Mouse (Mus musculus): ENCODE measurements around the gene Tbx5. TPM values are rescaled to one million over a fixed set of nuclear protein-coding genes. Genes with fewer than 3 reads are reported as not detected.
"Not testable (repeated sequence)": the region's sequence is repeated elsewhere in the genome, so short reads cannot be mapped to it uniquely, and the experiment has no call there.

Tbx5 gene
- polyA plus RNA-seq, 1 experiment from 2014 or later: 0.04 TPM

- WGBS: 85% methylated on average over 6 of the region's 6 CpGs
- Histone ChIP-seq H3K27ac (no peak overlapping the region), H3K4me1 (peaks cover 17% of the 10 kb centered on the region), H3K27me3 (ENCODE audit: poor library complexity, severe bottlenecking) (peaks cover 43% of the 10 kb centered on the region), H3K4me3 (no peak overlapping the region), H3K36me3 (replicated peaks) (no peaks in the 10 kb centered on the region), H3K9me3 (no peaks in the 10 kb centered on the region)
- DNase-seq (ENCODE audit: extremely low spot score, low spot score): no peak
Observed at GRCm38 (mm10) chr5:119867986-119868385, 35.5 kb downstream of the Tbx5 start.

- Histone ChIP-seq H3K4me3 (no peak overlapping the region), H3K27ac (no peak overlapping the region), H3K4me1 (no peaks in the 10 kb centered on the region), H3K27me3 (ENCODE audit: poor library complexity, severe bottlenecking) (peaks cover 5% of the 10 kb centered on the region; the same call in 1 of the 2 replicates), H3K9me3 (no peaks in the 10 kb centered on the region), H3K36me3 (replicated peaks) (no peaks in the 10 kb centered on the region)
- 41% methylated on average over 2 of the region's 2 CpGs for WGBS
- no peak for DNase-seq (ENCODE audit: extremely low spot score, low spot score)
Observed at GRCm38 (mm10) chr5:119875421-119875820, 43.0 kb downstream of the Tbx5 start.

- H3K9me3 ChIP-seq: no peaks in the 10 kb centered on the region
- H3K27me3 ChIP-seq (ENCODE audit: poor library complexity, severe bottlenecking): peaks cover 5% of the 10 kb centered on the region; the same call in 1 of the 2 replicates
- no peaks in the 10 kb centered on the region for H3K36me3 ChIP-seq (replicated peaks)
- no peak for DNase-seq (ENCODE audit: extremely low spot score, low spot score)
- no peak overlapping the region for H3K27ac ChIP-seq
- H3K4me3 ChIP-seq: no peak overlapping the region
- no peaks in the 10 kb centered on the region for H3K4me1 ChIP-seq
- 84% methylated on average over 6 of the region's 6 CpGs for WGBS
Observed at GRCm38 (mm10) chr5:119877185-119877584, 44.7 kb downstream of the Tbx5 start.

- Histone ChIP-seq H3K4me3 (no peak overlapping the region), H3K27me3 (ENCODE audit: poor library complexity, severe bottlenecking) (no peaks in the 10 kb centered on the region), H3K27ac (no peak overlapping the region), H3K9me3 (no peaks in the 10 kb centered on the region), H3K36me3 (replicated peaks) (no peaks in the 10 kb centered on the region), H3K4me1 (peaks cover 3% of the 10 kb centered on the region; the same call in 1 of the 2 replicates)
- no peak for DNase-seq (ENCODE audit: extremely low spot score, low spot score)
- 79% methylated on average over 6 of the region's 8 CpGs for WGBS
Observed at GRCm38 (mm10) chr5:119885595-119885994, 53.1 kb downstream of the Tbx5 start.

GRCm38 (mm10) chr5:119887381-119887780 lies 54.9 kb downstream of the Tbx5 start:
- H3K27ac ChIP-seq: no peak overlapping the region
- no peak for DNase-seq (ENCODE audit: extremely low spot score, low spot score)
- no peaks in the 10 kb centered on the region for H3K9me3 ChIP-seq
- no peaks in the 10 kb centered on the region for H3K27me3 ChIP-seq (ENCODE audit: poor library complexity, severe bottlenecking)
- no peak overlapping the region for H3K4me3 ChIP-seq
- 90% methylated on average over 8 of the region's 8 CpGs for WGBS
- H3K4me1 ChIP-seq: peaks cover 14% of the 10 kb centered on the region
- no peaks in the 10 kb centered on the region for H3K36me3 ChIP-seq (replicated peaks)

GRCm38 (mm10) chr5:119891960-119892359 lies 59.5 kb downstream of the Tbx5 start:
- Histone ChIP-seq H3K27ac (no peak overlapping the region), H3K36me3 (replicated peaks) (no peaks in the 10 kb centered on the region), H3K4me1 (peaks cover 17% of the 10 kb centered on the region), H3K4me3 (no peak overlapping the region), H3K27me3 (ENCODE audit: poor library complexity, severe bottlenecking) (no peaks in the 10 kb centered on the region), H3K9me3 (no peaks in the 10 kb centered on the region)
- WGBS: 59% methylated on average over 5 of the region's 5 CpGs
- no peak for DNase-seq (ENCODE audit: extremely low spot score, low spot score)

GRCm38 (mm10) chr5:119893060-119893459 lies 60.6 kb downstream of the Tbx5 start:
- Histone ChIP-seq H3K27ac (no peak overlapping the region), H3K27me3 (ENCODE audit: poor library complexity, severe bottlenecking) (no peaks in the 10 kb centered on the region), H3K36me3 (replicated peaks) (no peaks in the 10 kb centered on the region), H3K4me3 (no peak overlapping the region), H3K9me3 (0 out of 2 replicates have a peak, but pooled peaks cover under 1% of the 10 kb centered on the region), H3K4me1 (peaks cover 17% of the 10 kb centered on the region)
- DNase-seq (ENCODE audit: extremely low spot score, low spot score): no peak
- WGBS: 75% methylated on average over 3 of the region's 3 CpGs

GRCm38 (mm10) chr5:119896605-119897004 lies 64.1 kb downstream of the Tbx5 start:
- no peak overlapping the region for H3K27ac ChIP-seq
- 80% methylated on average over 3 of the region's 3 CpGs for WGBS
- no peak for DNase-seq (ENCODE audit: extremely low spot score, low spot score)
- 0 out of 2 replicates have a peak, but pooled peaks cover 2% of the 10 kb centered on the region for H3K9me3 ChIP-seq
- peaks cover 11% of the 10 kb centered on the region for H3K4me1 ChIP-seq
- H3K36me3 ChIP-seq (replicated peaks): no peaks in the 10 kb centered on the region
- no peak overlapping the region for H3K4me3 ChIP-seq
- no peaks in the 10 kb centered on the region for H3K27me3 ChIP-seq (ENCODE audit: poor library complexity, severe bottlenecking)

- Histone ChIP-seq H3K9me3 (no peaks in the 10 kb centered on the region), H3K36me3 (replicated peaks) (no peaks in the 10 kb centered on the region), H3K27me3 (ENCODE audit: poor library complexity, severe bottlenecking) (no peaks in the 10 kb centered on the region), H3K4me3 (no peak overlapping the region), H3K27ac (no peak overlapping the region), H3K4me1 (0 out of 2 replicates have a peak, but pooled peaks cover 4% of the 10 kb centered on the region)
- DNase-seq (ENCODE audit: extremely low spot score, low spot score): no peak
- WGBS: 90% methylated on average over 12 of the region's 12 CpGs
Observed at GRCm38 (mm10) chr5:119916551-119917171, 84.2 kb downstream of the Tbx5 start.

- H3K36me3 ChIP-seq (replicated peaks); H3K4me1 ChIP-seq; DNase-seq (ENCODE audit: extremely low spot score, low spot score); H3K27me3 ChIP-seq (ENCODE audit: poor library complexity, severe bottlenecking); H3K4me3 ChIP-seq; H3K27ac ChIP-seq; H3K9me3 ChIP-seq: not testable (repeated sequence)
- 88% methylated on average over 1 of the region's 1 CpGs for WGBS
Observed at GRCm38 (mm10) chr5:119918381-119918780, 85.9 kb downstream of the Tbx5 start.

- H3K4me3 ChIP-seq: no peak overlapping the region
- H3K9me3 ChIP-seq: no peaks in the 10 kb centered on the region
- peaks cover 10% of the 10 kb centered on the region for H3K4me1 ChIP-seq
- WGBS: 72% methylated on average over 10 of the region's 10 CpGs
- no peak overlapping the region for H3K27ac ChIP-seq
- H3K27me3 ChIP-seq (ENCODE audit: poor library complexity, severe bottlenecking): no peaks in the 10 kb centered on the region
- H3K36me3 ChIP-seq (replicated peaks): no peaks in the 10 kb centered on the region
- no peak for DNase-seq (ENCODE audit: extremely low spot score, low spot score)
Observed at GRCm38 (mm10) chr5:119920941-119921340, 88.5 kb downstream of the Tbx5 start.

GRCm38 (mm10) chr5:119922229-119922628 lies 89.8 kb downstream of the Tbx5 start:
- Histone ChIP-seq H3K4me1 (peaks cover 10% of the 10 kb centered on the region), H3K27ac (no peak overlapping the region), H3K9me3 (no peaks in the 10 kb centered on the region), H3K4me3 (no peak overlapping the region), H3K27me3 (ENCODE audit: poor library complexity, severe bottlenecking) (no peaks in the 10 kb centered on the region), H3K36me3 (replicated peaks) (no peaks in the 10 kb centered on the region)
- 59% methylated on average over 11 of the region's 11 CpGs for WGBS
- DNase-seq (ENCODE audit: extremely low spot score, low spot score): no peak

Measured in forebrain, embryonic 10.5 days (tissue).